Mouse (Mus musculus) macrophage (primary cell): Measurements from ENCODE around the gene Mylk. TPM values are rescaled to one million over a fixed set of nuclear protein-coding genes. Genes with fewer than 3 reads are reported as not detected.
A peak's percentile ranks its signal among the peaks of the same experiment; 100 is the strongest.

Experiments
- H3K27ac ChIP-seq: fragments of 350-480 bp; formaldehyde crosslinking; 2 replicates; pipeline ENCODE4 v1.9.0; 2021
- H3K36me3 ChIP-seq: fragments of 350-480 bp; formaldehyde crosslinking; 2 replicates; pipeline ENCODE4 v1.9.0; 2021; ENCODE audit errors: inconsistent target
- H3K4me3 ChIP-seq: fragments of 350-480 bp; formaldehyde crosslinking; 2 replicates; pipeline ENCODE4 v1.9.0; 2021; ENCODE audit errors: inconsistent target
- H3K79me2 ChIP-seq: fragments of 350-480 bp; formaldehyde crosslinking; 2 replicates; pipeline ENCODE4 v1.9.0; 2021; ENCODE audit errors: inconsistent target
- WGBS: methylation state at CpG from one replicate; pipeline ENCODE4 v1.1.7; 2026; ENCODE audit warnings: inconsistent platforms; ENCODE audit not compliant: missing documents; 5-methylcytosine and 5-hydroxymethylcytosine counted together
- polyA plus RNA-seq: library from polyadenylated mRNA; stranded (reverse); fragments of 250-400 nt; gene quantifications from 3 replicates; pipeline ENCODE4 v1.2.4, GENCODE M21; 2018; ENCODE audit warnings: inconsistent platforms

The Mylk gene
- polyA plus RNA-seq, 1 experiment from 2014 or later = 0.22 TPM

- H3K79me2 ChIP-seq = no peaks in the 10 kb centered on the region
- H3K27ac ChIP-seq = no peak overlapping the region
- H3K4me3 ChIP-seq = no peak overlapping the region
- 53% methylated on average over 3 of the region's 3 CpGs for WGBS
- no peaks in the 10 kb centered on the region for H3K36me3 ChIP-seq
Measured at GRCm38 (mm10) chr16:35033241-35033640, 288.2 kb downstream of the Mylk start.

- Histone ChIP-seq H3K27ac (no peak overlapping the region), H3K36me3 (no peaks in the 10 kb centered on the region), H3K79me2 (no peaks in the 10 kb centered on the region), H3K4me3 (no peak overlapping the region)
- WGBS = 56% methylated on average over 8 of the region's 8 CpGs
Measured at GRCm38 (mm10) chr16:35033809-35034577, 289.0 kb downstream of the Mylk start.

- Histone ChIP-seq H3K36me3 (no peaks in the 10 kb centered on the region), H3K79me2 (no peaks in the 10 kb centered on the region), H3K4me3 (no peak overlapping the region), H3K27ac (no peak overlapping the region)
- WGBS = 89% methylated on average over 5 of the region's 5 CpGs
Measured at GRCm38 (mm10) chr16:35034971-35035370, 290.0 kb downstream of the Mylk start.

- Histone ChIP-seq H3K27ac (no peak overlapping the region), H3K36me3 (no peaks in the 10 kb centered on the region), H3K4me3 (no peak overlapping the region), H3K79me2 (no peaks in the 10 kb centered on the region)
- 97% methylated on average over 5 of the region's 5 CpGs for WGBS
Measured at GRCm38 (mm10) chr16:35036754-35037153, 291.7 kb downstream of the Mylk start.

GRCm38 (mm10) chr16:35038343-35039057, 293.5 kb downstream of the Mylk start:
- Histone ChIP-seq H3K79me2 (no peaks in the 10 kb centered on the region), H3K36me3 (no peaks in the 10 kb centered on the region), H3K27ac (no peak overlapping the region), H3K4me3 (no peak overlapping the region)
- whole genome bisulfite sequencing = 94% methylated on average over 2 of the region's 4 CpGs

- Histone ChIP-seq H3K4me3 (no peak overlapping the region), H3K79me2 (no peaks in the 10 kb centered on the region), H3K27ac (no peak overlapping the region), H3K36me3 (no peaks in the 10 kb centered on the region)
- whole genome bisulfite sequencing = 100% methylated on average over 1 of the region's 1 CpGs
Measured at GRCm38 (mm10) chr16:35040154-35040553, 295.1 kb downstream of the Mylk start.

GRCm38 (mm10) chr16:35041001-35041400, 296.0 kb downstream of the Mylk start:
- Histone ChIP-seq H3K4me3 (no peak overlapping the region), H3K79me2 (no peaks in the 10 kb centered on the region), H3K36me3 (no peaks in the 10 kb centered on the region), H3K27ac (no peak overlapping the region)
- 95% methylated on average over 7 of the region's 7 CpGs for WGBS

GRCm38 (mm10) chr16:35046081-35046775, 301.2 kb downstream of the Mylk start:
- WGBS = 79% methylated on average over 6 of the region's 6 CpGs
- no peaks in the 10 kb centered on the region for H3K36me3 ChIP-seq
- H3K79me2 ChIP-seq = no peaks in the 10 kb centered on the region
- H3K4me3 ChIP-seq = no peak overlapping the region
- no peak overlapping the region for H3K27ac ChIP-seq

- Histone ChIP-seq H3K36me3 (no peaks in the 10 kb centered on the region), H3K27ac (peak overlapping the region; percentile 58), H3K79me2 (no peaks in the 10 kb centered on the region), H3K4me3 (no peak overlapping the region)
- 50% methylated on average over 6 of the region's 6 CpGs for WGBS
Measured at GRCm38 (mm10) chr16:35047272-35047969, 302.4 kb downstream of the Mylk start.

- no peak overlapping the region for H3K27ac ChIP-seq
- 92% methylated on average over 5 of the region's 5 CpGs for WGBS
- no peak overlapping the region for H3K4me3 ChIP-seq
- no peaks in the 10 kb centered on the region for H3K36me3 ChIP-seq
- no peaks in the 10 kb centered on the region for H3K79me2 ChIP-seq
Measured at GRCm38 (mm10) chr16:35051066-35051465, 306.1 kb downstream of the Mylk start.

Other genes with a start within 250 kb of the Mylk start
- gene Kalrn, start 171.7 kb upstream of the Mylk start, polyA plus RNA-seq = 0.06 to 0.32 TPM (median 0.31 TPM) in 3 replicates
- not detected in 3 replicates for gene Ropn1, start 95.3 kb upstream of the Mylk start, polyA plus RNA-seq
- gene Ccdc14, start 54.6 kb upstream of the Mylk start, polyA plus RNA-seq = 1.0 to 3.2 TPM (median 1.2 TPM) in 3 replicates